Mouse (Mus musculus) heart, postnatal 0 days (tissue): ENCODE data around the gene Nup214. TPM values are rescaled to one million over a fixed set of nuclear protein-coding genes. Genes with fewer than 3 reads are reported as not detected.
A peak's percentile ranks its signal among the peaks of the same experiment; 100 is the strongest.

ENCODE experiments used
- ATAC-seq: fragments of 200-750 bp; cut with Nextera tagmentation; 2 replicates; pipeline ENCODE4 v1.8.0; 2017; ENCODE audit warnings: low read depth, moderate number of reproducible peaks, moderate library complexity; ENCODE audit not compliant: insufficient read depth
- DNase-seq: peaks from one replicate; pipeline ENCODE4 v3.0.0-alpha.2; 2016; ENCODE audit warnings: low spot score
- H3K27ac ChIP-seq: fragments of 300-500 bp; sonication (generic); 2 replicates; pipeline ENCODE4 v1.5.1; 2014; ENCODE audit warnings: low read depth, mild to moderate bottlenecking
- H3K27me3 ChIP-seq: fragments of 300-500 bp; sonication (generic); 2 replicates; pipeline ENCODE4 v1.6.1; 2014; ENCODE audit warnings: low read length, mixed read lengths; ENCODE audit not compliant: control insufficient read depth, insufficient read depth
- H3K36me3 ChIP-seq: fragments of 300-500 bp; sonication (generic); replicated peaks from 2 replicates; pipeline ENCODE4 v1.6.1; 2014; ENCODE audit warnings: low read length, mixed read lengths; ENCODE audit not compliant: control insufficient read depth, insufficient read depth
- H3K4me1 ChIP-seq: fragments of 300-500 bp; sonication (generic); 2 replicates; pipeline ENCODE4 v1.6.1; 2014; ENCODE audit warnings: antibody characterized with exemption; ENCODE audit not compliant: control insufficient read depth, insufficient read depth
- H3K4me2 ChIP-seq: fragments of 300-500 bp; sonication (generic); 2 replicates; pipeline ENCODE4 v1.6.1; 2014; ENCODE audit warnings: low read depth, mild to moderate bottlenecking, low read length, moderate library complexity
- H3K4me3 ChIP-seq: fragments of 300-500 bp; sonication (generic); 2 replicates; pipeline ENCODE4 v1.5.1; 2014; ENCODE audit warnings: low read depth, low read length
- H3K9ac ChIP-seq: fragments of 300-500 bp; sonication (generic); replicated peaks from 2 replicates; pipeline ENCODE4 v1.6.1; 2014; ENCODE audit warnings: low read depth, low read length, mixed read lengths
- H3K9me3 ChIP-seq: fragments of 300-500 bp; sonication (generic); replicated peaks from 2 replicates; pipeline ENCODE4 v1.6.1; 2016; ENCODE audit warnings: low read length; ENCODE audit not compliant: control insufficient read depth
- CTCF ChIP-seq: IDR thresholded peaks from 2 replicates; pipeline ENCODE4 v1.5.1; 2016; ENCODE audit warnings: antibody characterized with exemption, control low read depth, low read depth
- EP300 ChIP-seq: IDR thresholded peaks from 2 replicates; pipeline ENCODE4 v1.6.1; 2016; ENCODE audit warnings: antibody characterized with exemption, low read depth
- WGBS: fragments of 180-500 bp; shearing (Covaris S2); extraction: QIAGEN DNeasy Blood & Tissue Kit; methylation state at CpG from one replicate; pipeline ENCODE4 v1.1.7; 2014; 5-methylcytosine and 5-hydroxymethylcytosine counted together
- polyA plus RNA-seq: library from polyadenylated mRNA; unstranded; fragments of >200 nt; fragmentation: Nextera tagmentation; extraction: Ambion mirVana; gene quantifications from 2 replicates; pipeline ENCODE4 v1.2.1, GENCODE M21; 2015
- total RNA-seq: library from RNA; depleted of rRNA; stranded (reverse); fragments of >200 nt; gene quantifications from 2 replicates; pipeline ENCODE4 v1.2.3, GENCODE M21; 2014; ENCODE audit warnings: low replicate concordance

The Nup214 gene
- total and polyA plus RNA-seq, 2 experiments from 2014 or later = 17.3 to 35.7 TPM

DNA sequence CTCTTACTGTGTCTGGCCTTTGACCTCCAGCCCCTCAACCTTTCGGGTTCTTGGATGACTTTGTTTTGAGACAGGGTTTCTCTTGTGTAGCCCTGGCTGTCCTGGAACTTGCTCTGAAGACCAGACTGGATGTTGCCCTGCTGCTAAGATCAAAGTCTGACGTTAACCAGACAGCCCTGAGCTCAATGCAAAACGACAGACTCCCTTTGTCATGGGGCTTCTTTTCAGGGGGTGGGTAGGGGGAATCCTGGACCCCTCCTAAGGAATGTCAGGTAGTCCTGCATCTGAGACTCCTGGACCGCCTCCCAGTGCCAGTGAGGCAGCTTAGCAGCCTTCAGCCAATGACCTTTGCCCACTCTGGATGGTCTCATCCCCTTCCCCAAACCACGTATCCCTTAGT lies 84.5 kb downstream of the Nup214 start:
- Histone ChIP-seq H3K36me3 (no peaks in the 10 kb centered on the region; the same call in 1 of the 2 replicates), H3K27ac (peak overlapping the region; percentile 41; the same call in 1 of the 2 replicates), H3K9ac (no peak overlapping the region), H3K4me1 (peaks cover 50% of the 10 kb centered on the region), H3K4me3 (no peak overlapping the region), H3K4me2 (no peak overlapping the region), H3K9me3 (no peaks in the 10 kb centered on the region), H3K27me3 (no peaks in the 10 kb centered on the region)
- no peak for ATAC-seq
- no peak for DNase-seq
- WGBS = 55% methylated on average over 5 of the region's 5 CpGs
- TF ChIP-seq EP300 (no peak), CTCF (no peak)

DNA sequence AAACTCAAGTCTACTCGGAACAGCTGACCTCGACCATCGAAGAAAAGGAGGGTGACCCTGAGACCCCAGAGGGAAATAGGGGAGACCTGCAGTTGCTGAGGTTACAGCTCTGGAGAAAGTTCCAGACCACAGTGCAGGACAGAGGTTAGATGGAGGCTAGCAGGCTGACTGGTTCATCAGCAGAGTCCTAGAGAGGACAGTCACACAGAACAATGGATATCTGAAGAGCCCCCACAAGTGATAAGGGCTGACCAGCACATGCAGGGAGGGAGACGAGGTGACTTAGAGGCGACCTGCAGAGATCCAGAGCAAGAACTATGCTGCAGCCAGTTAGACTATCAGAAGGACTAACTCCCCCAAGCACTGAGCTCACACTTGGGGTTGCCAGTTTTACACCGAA lies 85.4 kb downstream of the Nup214 start:
- H3K9me3 ChIP-seq = no peaks in the 10 kb centered on the region
- no peak for TF ChIP-seq CTCF
- no peak for TF ChIP-seq EP300
- H3K27ac ChIP-seq = peak overlapping the region; percentile 41; the same call in 1 of the 2 replicates
- no peaks in the 10 kb centered on the region for H3K36me3 ChIP-seq
- no peak overlapping the region for H3K4me2 ChIP-seq
- 49% methylated on average over 6 of the region's 6 CpGs for WGBS
- DNase-seq = no peak
- H3K4me3 ChIP-seq = no peak overlapping the region
- H3K9ac ChIP-seq = 0 out of 2 replicates have a peak overlapping the region, but pooled peaks have one; percentile 10
- ATAC-seq = no peak
- H3K4me1 ChIP-seq = peaks cover 56% of the 10 kb centered on the region
- H3K27me3 ChIP-seq = no peaks in the 10 kb centered on the region

DNA sequence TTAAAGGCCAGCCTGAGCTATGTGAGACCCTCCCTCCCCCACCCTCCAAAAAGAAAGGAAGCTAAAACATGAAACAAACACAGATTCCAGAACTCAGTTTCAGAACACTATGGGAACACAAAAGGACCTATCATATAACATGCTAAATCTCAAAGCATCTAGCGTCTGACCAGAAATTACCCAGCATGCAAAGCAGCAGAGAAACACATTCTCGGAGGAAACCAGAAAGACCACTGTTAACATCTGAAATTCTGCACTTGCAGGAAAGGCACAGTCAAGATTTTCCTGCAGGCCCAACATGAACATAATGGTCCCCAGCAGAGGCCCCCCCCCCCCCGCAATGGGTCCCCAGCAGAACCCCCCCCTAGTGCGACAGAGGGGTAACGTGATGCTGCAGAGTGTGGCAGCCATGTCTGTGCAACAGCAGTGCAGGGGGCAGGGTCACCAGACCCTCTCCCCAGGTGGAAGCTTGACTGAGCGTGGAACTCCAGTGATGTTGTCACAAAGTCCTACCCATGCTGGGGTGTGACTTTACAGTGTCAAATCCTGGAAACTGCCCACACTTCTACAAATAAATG lies 86.1 kb downstream of the Nup214 start:
- Histone ChIP-seq H3K4me1 (peaks cover 56% of the 10 kb centered on the region), H3K27me3 (no peaks in the 10 kb centered on the region), H3K9ac (no peak overlapping the region), H3K4me2 (no peak overlapping the region), H3K36me3 (no peaks in the 10 kb centered on the region), H3K4me3 (no peak overlapping the region), H3K9me3 (no peaks in the 10 kb centered on the region), H3K27ac (peak overlapping the region; percentile 68; the same call in 1 of the 2 replicates)
- TF ChIP-seq EP300 = no peak
- TF ChIP-seq CTCF = no peak
- DNase-seq (no peak), ATAC-seq (no peak)
- 74% methylated on average over 6 of the region's 6 CpGs for WGBS

DNA sequence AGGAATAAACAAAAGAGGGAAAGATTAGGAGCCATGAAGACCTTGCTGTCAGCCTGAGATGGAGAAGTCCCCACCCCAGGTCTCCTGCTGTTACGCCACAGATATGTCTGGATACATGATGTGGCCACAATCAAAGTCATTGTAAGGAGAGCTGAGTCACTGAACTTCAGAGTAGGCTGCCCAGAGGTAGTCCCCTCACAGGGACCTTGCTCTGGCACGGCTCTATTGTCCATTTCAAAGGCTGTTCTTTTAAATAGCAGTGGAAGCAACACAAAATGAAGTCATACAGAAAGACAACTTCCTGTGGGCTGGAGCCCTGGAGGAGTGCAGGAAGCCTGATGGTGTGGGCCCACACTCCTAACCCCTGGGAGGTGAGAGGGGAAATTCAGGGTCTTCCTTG lies 87.0 kb downstream of the Nup214 start:
- TF ChIP-seq EP300 (no peak), CTCF (no peak)
- H3K4me3 ChIP-seq = no peak overlapping the region
- peaks cover 63% of the 10 kb centered on the region for H3K4me1 ChIP-seq
- DNase-seq (no peak), ATAC-seq (no peak)
- H3K27ac ChIP-seq = peak overlapping the region; percentile 68; the same call in 1 of the 2 replicates
- no peaks in the 10 kb centered on the region for H3K9me3 ChIP-seq
- no peaks in the 10 kb centered on the region for H3K27me3 ChIP-seq
- H3K9ac ChIP-seq = no peak overlapping the region
- no peak overlapping the region for H3K4me2 ChIP-seq
- WGBS = 50% methylated on average over 2 of the region's 2 CpGs
- no peaks in the 10 kb centered on the region for H3K36me3 ChIP-seq

DNA sequence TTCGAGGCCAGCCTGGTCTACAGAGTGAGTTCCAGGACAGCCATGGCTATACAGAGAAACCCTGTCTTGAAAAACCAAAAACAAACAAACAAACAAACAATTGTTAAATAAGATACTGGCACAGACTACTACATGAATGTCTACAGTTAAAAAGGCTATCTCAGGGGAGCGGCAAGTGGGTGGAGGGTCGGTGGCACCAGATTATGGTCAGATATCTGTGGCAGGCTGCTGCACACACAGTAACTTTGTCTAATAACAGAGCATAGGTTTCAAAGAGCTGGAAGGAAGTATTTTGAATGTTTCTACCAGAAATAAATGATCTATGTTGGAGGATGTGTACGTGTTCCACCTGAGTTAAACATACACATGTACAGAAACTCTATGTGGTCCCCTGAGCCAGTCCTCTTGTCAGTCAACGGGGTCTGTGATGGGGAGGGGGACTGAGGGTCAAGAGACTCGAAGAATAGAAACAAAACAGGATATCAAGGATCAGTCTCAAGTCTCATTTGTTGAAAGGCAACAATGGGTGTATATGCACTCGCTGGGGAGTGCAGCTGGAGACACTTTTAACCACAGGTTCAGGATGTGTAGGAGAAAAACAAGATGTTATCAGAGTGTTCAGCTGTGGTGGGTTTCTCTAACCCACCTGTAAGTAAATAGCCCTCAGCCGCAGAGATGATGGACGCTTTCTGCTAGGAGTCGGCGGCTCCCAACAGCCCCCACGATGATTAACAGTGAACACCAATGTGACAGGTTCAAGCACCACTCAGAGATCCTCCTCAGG lies 87.7 kb downstream of the Nup214 start:
- H3K9ac ChIP-seq = no peak overlapping the region
- no peaks in the 10 kb centered on the region for H3K27me3 ChIP-seq
- peak overlapping the region; percentile 94; the same call in 1 of the 2 replicates for H3K27ac ChIP-seq
- 0 out of 2 replicates have a peak, but pooled peaks cover 3% of the 10 kb centered on the region for H3K36me3 ChIP-seq
- TF ChIP-seq EP300 (no peak), CTCF (no peak)
- H3K4me3 ChIP-seq = no peak overlapping the region
- H3K4me1 ChIP-seq = peaks cover 64% of the 10 kb centered on the region
- no peak overlapping the region for H3K4me2 ChIP-seq
- DNase-seq (no peak), ATAC-seq (no peak)
- WGBS = 51% methylated on average over 12 of the region's 12 CpGs
- no peaks in the 10 kb centered on the region for H3K9me3 ChIP-seq
